Comparison of ENCODE assay signal across 7 mouse cellular contexts in the genomic region with DNA sequence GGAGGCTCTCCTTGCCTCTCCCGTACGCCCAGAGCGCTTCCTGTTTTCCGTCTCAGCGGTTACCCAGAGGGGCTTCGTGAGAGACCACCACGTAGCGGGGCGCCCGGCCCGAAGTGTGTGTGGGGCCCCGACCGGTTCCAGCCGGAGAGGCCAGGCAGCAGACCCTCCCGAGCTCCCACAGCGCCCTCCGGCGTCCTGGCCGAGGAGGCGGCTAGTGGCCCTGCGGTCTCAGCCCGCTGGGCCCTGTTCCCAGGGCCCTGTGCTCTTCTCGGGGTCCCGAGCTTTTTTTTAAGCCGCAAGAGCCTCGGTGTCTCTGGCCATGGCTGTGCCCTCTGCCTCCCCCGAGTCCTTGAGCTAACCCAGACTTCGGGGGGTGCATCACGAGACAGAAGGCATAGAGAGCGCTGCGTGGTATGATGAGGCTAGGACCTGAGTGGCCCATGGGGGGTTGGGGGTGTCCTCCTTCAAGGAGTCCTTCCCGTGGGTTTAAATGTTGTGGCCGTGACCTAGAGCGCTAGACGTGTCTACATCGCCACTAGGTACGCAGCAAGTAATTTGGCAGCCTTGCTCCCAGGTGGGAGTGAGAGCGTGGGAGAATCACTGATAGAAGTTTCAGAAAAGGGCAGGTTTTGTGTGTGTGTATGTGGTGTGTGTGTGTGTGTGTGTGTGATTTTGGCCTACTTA. TPM values are rescaled to one million over a fixed set of nuclear protein-coding genes. Genes with fewer than 3 reads are reported as not detected.
DNase-seq lines count a peak whose midpoint lies in the region; ATAC-seq lines count a peak whose summit lies in the region.

No protein-coding gene starts in this region.

- peak overlapping the region; percentile 85 for H3K27ac ChIP-seq in forebrain, embryonic 16.5 days (ENCODE audit: low read length)
- peak overlapping the region; percentile 80 for H3K27ac ChIP-seq in kidney, embryonic 14.5 days (ENCODE audit: low read depth, low read length)
- peak overlapping the region; percentile 87 for H3K27ac ChIP-seq in liver, embryonic 16.5 days (ENCODE audit: low read length)

- WGBS in forebrain, embryonic 16.5 days, result under 1% methylated on average over 36 of the region's 38 CpGs
- under 1% methylated on average over 38 of the region's 38 CpGs for WGBS in kidney, embryonic 14.5 days
- WGBS in liver, embryonic 16.5 days (ENCODE audit: insufficient replicate concordance), result under 1% methylated on average over 38 of the region's 38 CpGs

- no peaks in the 10 kb centered on the region for H3K36me3 ChIP-seq in forebrain, embryonic 16.5 days (ENCODE audit: control insufficient read depth, insufficient read depth)
- no peaks in the 10 kb centered on the region for H3K36me3 ChIP-seq in kidney, embryonic 14.5 days (ENCODE audit: control insufficient read depth, insufficient read depth, low read length)
- H3K36me3 ChIP-seq in liver, embryonic 16.5 days (ENCODE audit: control insufficient read depth, insufficient read depth), result no peaks in the 10 kb centered on the region

- H3K4me3 ChIP-seq in forebrain, embryonic 16.5 days (replicated peaks; ENCODE audit: low read length), result peak overlapping the region; percentile 68
- H3K4me3 ChIP-seq in kidney, embryonic 14.5 days (ENCODE audit: low read length), result peak overlapping the region; percentile 58
- H3K4me3 ChIP-seq in liver, embryonic 16.5 days (ENCODE audit: low read depth, low read length), result peak overlapping the region; percentile 82

- peak; percentile 71 for ATAC-seq in forebrain, embryonic 16.5 days
- peak; percentile 86 for ATAC-seq in kidney, embryonic 14.5 days (ENCODE audit: low FRiP score, low TSS enrichment)
- peak; percentile 54 for ATAC-seq in liver, embryonic 16.5 days (ENCODE audit: low read depth)
- ATAC-seq in neutrophil, adult 5-6 weeks (ENCODE audit: extremely low read depth, insufficient number of reproducible peaks, low FRiP score, poor library complexity, severe bottlenecking), result peak; percentile 37

- H3K27me3 ChIP-seq in forebrain, embryonic 16.5 days (replicated peaks; ENCODE audit: control insufficient read depth, insufficient read depth, low read length), result no peaks in the 10 kb centered on the region
- no peaks in the 10 kb centered on the region for H3K27me3 ChIP-seq in kidney, embryonic 14.5 days (ENCODE audit: control insufficient read depth, insufficient read depth, low read length)
- no peaks in the 10 kb centered on the region for H3K27me3 ChIP-seq in liver, embryonic 16.5 days (ENCODE audit: control insufficient read depth, insufficient read depth, low read depth, low read length)

- H3K4me1 ChIP-seq in forebrain, embryonic 16.5 days (replicated peaks; ENCODE audit: control insufficient read depth, insufficient read depth, low read length), result peaks cover 22% of the 10 kb centered on the region
- H3K4me1 ChIP-seq in kidney, embryonic 14.5 days (ENCODE audit: control insufficient read depth, insufficient read depth, low read length), result peaks cover 12% of the 10 kb centered on the region
- peaks cover 28% of the 10 kb centered on the region for H3K4me1 ChIP-seq in liver, embryonic 16.5 days (ENCODE audit: control insufficient read depth, low read depth, low read length)

- peak; percentile 30 for DNase-seq in right cerebral cortex, adult 18-20 months
- no peak for DNase-seq in right cerebral cortex, postnatal 25 days
- peak; percentile 45 for DNase-seq in c-Kit-positive CD71-positive TER-119-positive erythroid progenitor cells, embryonic 14.5 days (ENCODE audit: low spot score)

- H3K9ac ChIP-seq in forebrain, embryonic 16.5 days (replicated peaks; ENCODE audit: low read depth, low read length), result peak overlapping the region; percentile 92
- peak overlapping the region; percentile 73 for H3K9ac ChIP-seq in kidney, embryonic 14.5 days (ENCODE audit: low read depth, low read length)
- peak overlapping the region; percentile 98 for H3K9ac ChIP-seq in liver, embryonic 16.5 days (ENCODE audit: low read depth, low read length)

- no peaks in the 10 kb centered on the region for H3K9me3 ChIP-seq in forebrain, embryonic 16.5 days (ENCODE audit: control insufficient read depth, low read length)
- no peaks in the 10 kb centered on the region for H3K9me3 ChIP-seq in kidney, embryonic 14.5 days (ENCODE audit: control insufficient read depth, low read length)
- no peaks in the 10 kb centered on the region for H3K9me3 ChIP-seq in liver, embryonic 16.5 days (replicated peaks; ENCODE audit: control insufficient read depth, low read length)

- H3K4me2 ChIP-seq in forebrain, embryonic 16.5 days (ENCODE audit: low read length), result peak overlapping the region; percentile 89
- H3K4me2 ChIP-seq in kidney, embryonic 14.5 days (replicated peaks; ENCODE audit: low read depth, low read length), result peak overlapping the region; percentile 86
- H3K4me2 ChIP-seq in liver, embryonic 16.5 days (ENCODE audit: low read depth, low read length), result peak overlapping the region; percentile 87

RNA-seq across cellular contexts. Expression of a gene that starts 0.6 kb away (rescaled TPM):
- 52.3 and 58.0 TPM in 2 replicates for polyA plus RNA-seq in forebrain, embryonic 16.5 days (2015; fragmentation: Nextera tagmentation; extraction: Ambion mirVana)
- polyA plus RNA-seq in kidney, embryonic 14.5 days (2014; fragmentation: Nextera tagmentation; extraction: Ambion mirVana), result 33.4 and 35.1 TPM in 2 replicates
- 10.5 and 10.6 TPM in 2 replicates for polyA plus RNA-seq in liver, embryonic 16.5 days (2015; fragmentation: Nextera tagmentation; extraction: Ambion mirVana)
- 28.2 and 33.8 TPM in 2 replicates for total RNA-seq in neutrophil, adult 5-6 weeks (2017)

RNA-seq across cellular contexts. Expression of a gene that starts 29.3 kb away (rescaled TPM):
- 562 and 569 TPM in 2 replicates for polyA plus RNA-seq in forebrain, embryonic 16.5 days (2015; fragmentation: Nextera tagmentation; extraction: Ambion mirVana)
- 335 and 457 TPM in 2 replicates for polyA plus RNA-seq in kidney, embryonic 14.5 days (2014; fragmentation: Nextera tagmentation; extraction: Ambion mirVana)
- polyA plus RNA-seq in liver, embryonic 16.5 days (2015; fragmentation: Nextera tagmentation; extraction: Ambion mirVana), result 199 and 210 TPM in 2 replicates
- total RNA-seq in neutrophil, adult 5-6 weeks (2017), result 205 and 210 TPM in 2 replicates
